Mouse (Mus musculus) ES-E14 (cell line): Measurements from ENCODE around the gene Anxa9. TPM values are rescaled to one million over a fixed set of nuclear protein-coding genes. Genes with fewer than 3 reads are reported as not detected.

Source experiments
- DNase-seq: peaks from one replicate; pipeline ENCODE4 v3.0.0-alpha.2; 2013; ENCODE audit warnings: low read depth, low spot score
- H3K27ac ChIP-seq: 2 replicates; pipeline ENCODE4 v1.5.1; 2012; ENCODE audit warnings: low read depth, mild to moderate bottlenecking, low read length, moderate library complexity, mixed read lengths; ENCODE audit not compliant: poor library complexity, insufficient read depth, severe bottlenecking
- H3K36me3 ChIP-seq: 2 replicates; pipeline ENCODE4 v1.6.1; 2012; ENCODE audit warnings: mild to moderate bottlenecking, low read length, moderate library complexity, mixed read lengths; ENCODE audit not compliant: control insufficient read depth, poor library complexity, insufficient read depth, severe bottlenecking
- H3K4me1 ChIP-seq, 2 experiments: fragments of 150-350 bp in 1 of 2; sonication (generic) in 1 of 2; 2 replicates each; pipeline ENCODE4 v1.6.1; 2012; ENCODE audit warnings: low read length in 2 of 2, mild to moderate bottlenecking in 1 of 2, mixed read lengths in 1 of 2; ENCODE audit not compliant: control insufficient read depth in 2 of 2, insufficient read depth in 2 of 2, poor library complexity in 1 of 2
- H3K4me3 ChIP-seq, 2 experiments: fragments of 150-350 bp in 1 of 2; sonication (generic) in 1 of 2; 2 replicates each; pipeline ENCODE4 v1.5.1; 2012; ENCODE audit warnings: low read length in 2 of 2, low read depth in 1 of 2, mild to moderate bottlenecking in 1 of 2, mixed read lengths in 1 of 2; ENCODE audit not compliant: insufficient read depth in 1 of 2, poor library complexity in 1 of 2, severe bottlenecking in 1 of 2
- H3K9ac ChIP-seq: 2 replicates; pipeline ENCODE4 v1.6.1; 2012; ENCODE audit warnings: low read depth, mild to moderate bottlenecking, low read length, mixed read lengths; ENCODE audit not compliant: poor library complexity, insufficient read depth, severe bottlenecking
- H3K9me3 ChIP-seq: fragments of 150-350 bp; sonication (generic); 2 replicates; pipeline ENCODE4 v1.6.1; 2012; ENCODE audit warnings: low read depth, mild to moderate bottlenecking, low read length; ENCODE audit not compliant: control insufficient read depth, insufficient read depth
- CHD2 ChIP-seq: IDR thresholded peaks from 2 replicates; pipeline ENCODE4 v1.6.1; 2014; ENCODE audit warnings: mild to moderate bottlenecking, low read depth, low read length, inconsistent platforms
- HCFC1 ChIP-seq: IDR thresholded peaks from 2 replicates; pipeline ENCODE4 v1.6.1; 2012; ENCODE audit warnings: low read length, inconsistent platforms, borderline replicate concordance; ENCODE audit not compliant: insufficient read depth
- MAFK ChIP-seq: IDR thresholded peaks from 2 replicates; pipeline ENCODE4 v1.6.1; 2014; ENCODE audit warnings: mild to moderate bottlenecking, low read depth, low read length, inconsistent platforms; ENCODE audit not compliant: insufficient read depth
- ZC3H11A ChIP-seq: IDR thresholded peaks from 2 replicates; pipeline ENCODE4 v1.6.1; 2012; ENCODE audit warnings: low read depth, mild to moderate bottlenecking, inconsistent platforms, low read length, borderline replicate concordance
- ZNF384 ChIP-seq: IDR thresholded peaks from 2 replicates; pipeline ENCODE4 v1.6.1; 2012; ENCODE audit warnings: low read depth, low read length, inconsistent platforms
- in situ Hi-C, 2 experiments: fragments of 600-800 bp; cut with MboI; formaldehyde crosslinking; loops; one replicate each; pipeline ENCODE4 v1.15.1; 2025; ENCODE audit warnings: low sequenced_read_pairs in 2 of 2, inconsistent platforms in 1 of 2; ENCODE audit not compliant: unreplicated experiment in 2 of 2
- total RNA-seq: library from RNA; depleted of rRNA; stranded (reverse); fragments of 300-350 nt; gene quantifications from 2 replicates; pipeline ENCODE4 v1.2.3, GENCODE M21; 2012

The Anxa9 gene
- total RNA-seq, 1 experiment: 0.58 TPM

GRCm38 (mm10) chr3:95294316-95294715, 12.7 kb downstream of the Anxa9 start:
- Histone ChIP-seq H3K9ac (no peak overlapping the region), H3K4me3 (no peak overlapping the region), H3K4me1 (peaks cover 2 to 40% of the 10 kb centered on the region in 2 experiments; a peak in 2 of 4 replicates), H3K27ac (peak overlapping the region; percentile 10; the same call in 1 of the 2 replicates), H3K9me3 (no peaks in the 10 kb centered on the region), H3K36me3 (peaks cover 32% of the 10 kb centered on the region)
- in situ Hi-C loops: no loop called here
- TF ChIP-seq HCFC1 (no peak), ZNF384 (no peak), CHD2 (no peak), ZC3H11A (no peak), MAFK (no peak)
- no peak for DNase-seq

GRCm38 (mm10) chr3:95293537-95293936, 13.4 kb downstream of the Anxa9 start:
- H3K9me3 ChIP-seq: no peaks in the 10 kb centered on the region
- in situ Hi-C loops: no loop called here
- H3K36me3 ChIP-seq: peaks cover 36% of the 10 kb centered on the region
- no peak for DNase-seq
- peak overlapping the region; percentile 41; the same call in 1 of the 2 replicates for H3K9ac ChIP-seq
- no peak overlapping the region for H3K4me3 ChIP-seq
- TF ChIP-seq CHD2: no peak
- H3K4me1 ChIP-seq: peaks cover 2 to 40% of the 10 kb centered on the region in 2 experiments; a peak in 2 of 4 replicates
- H3K27ac ChIP-seq: peak overlapping the region; percentile 12; the same call in 1 of the 2 replicates

GRCm38 (mm10) chr3:95292899-95293298, 14.1 kb downstream of the Anxa9 start:
- H3K9me3 ChIP-seq: no peaks in the 10 kb centered on the region
- no peak overlapping the region for H3K27ac ChIP-seq
- TF ChIP-seq MAFK (no peak), ZC3H11A (no peak), HCFC1 (no peak), CHD2 (no peak), ZNF384 (no peak)
- H3K4me3 ChIP-seq: no peak overlapping the region
- H3K36me3 ChIP-seq: peaks cover 41% of the 10 kb centered on the region
- in situ Hi-C loops: no loop called here
- DNase-seq: no peak
- H3K4me1 ChIP-seq: peaks cover 2 to 40% of the 10 kb centered on the region in 2 experiments; a peak in 2 of 4 replicates
- no peak overlapping the region for H3K9ac ChIP-seq

GRCm38 (mm10) chr3:95291041-95291440, 15.9 kb downstream of the Anxa9 start:
- 0 out of 2 replicates have a peak overlapping the region, but pooled peaks have one; percentile 76 for H3K27ac ChIP-seq
- H3K36me3 ChIP-seq: peaks cover 41% of the 10 kb centered on the region
- no peak for DNase-seq
- TF ChIP-seq CHD2 (no peak), HCFC1 (no peak), ZNF384 (no peak), ZC3H11A (no peak), MAFK (no peak)
- no peak overlapping the region for H3K9ac ChIP-seq
- H3K4me3 ChIP-seq: no peak overlapping the region
- H3K4me1 ChIP-seq: peaks cover 2 to 38% of the 10 kb centered on the region in 2 experiments; a peak in 2 of 4 replicates
- in situ Hi-C loops: no loop called here
- no peaks in the 10 kb centered on the region for H3K9me3 ChIP-seq

GRCm38 (mm10) chr3:95290156-95290555, 16.8 kb downstream of the Anxa9 start:
- H3K9me3 ChIP-seq: no peaks in the 10 kb centered on the region
- peak overlapping the region in 1 of 2 experiments; percentile 20; a peak in 2 of 4 replicates for H3K4me3 ChIP-seq
- DNase-seq: no peak
- peak overlapping the region; percentile 76 for H3K27ac ChIP-seq
- no peak for TF ChIP-seq ZC3H11A
- TF ChIP-seq ZNF384: no peak
- no peak for TF ChIP-seq CHD2
- no peak for TF ChIP-seq HCFC1
- no peak for TF ChIP-seq MAFK
- peak overlapping the region; percentile 8; the same call in 1 of the 2 replicates for H3K9ac ChIP-seq
- in situ Hi-C loops: no loop called here
- peaks cover 2 to 33% of the 10 kb centered on the region in 2 experiments; a peak in 2 of 4 replicates for H3K4me1 ChIP-seq
- H3K36me3 ChIP-seq: peaks cover 34% of the 10 kb centered on the region
